Mouse (Mus musculus): Measurements from ENCODE around the gene Chl1. TPM values are rescaled to one million over a fixed set of nuclear protein-coding genes. Genes with fewer than 3 reads are reported as not detected.

Gene Chl1
- polyA plus RNA-seq, 1 experiment from 2014 or later = 0.97 TPM

GRCm38 (mm10) chr6:103706366-103706765, 196.0 kb downstream of the Chl1 start:
- Histone ChIP-seq H3K4me1 (replicated peaks) (no peaks in the 10 kb centered on the region), H3K4me3 (replicated peaks) (no peak overlapping the region), H3K27me3 (no peaks in the 10 kb centered on the region), H3K9ac (replicated peaks) (no peak overlapping the region), H3K4me2 (no peak overlapping the region), H3K27ac (no peak overlapping the region), H3K36me3 (no peaks in the 10 kb centered on the region), H3K9me3 (no peaks in the 10 kb centered on the region)
- no peak for ATAC-seq (ENCODE audit: insufficient number of reproducible peaks, insufficient read depth, low FRiP score, low TSS enrichment, low read depth)
- 73% methylated on average over 3 of the region's 3 CpGs for WGBS

DNA sequence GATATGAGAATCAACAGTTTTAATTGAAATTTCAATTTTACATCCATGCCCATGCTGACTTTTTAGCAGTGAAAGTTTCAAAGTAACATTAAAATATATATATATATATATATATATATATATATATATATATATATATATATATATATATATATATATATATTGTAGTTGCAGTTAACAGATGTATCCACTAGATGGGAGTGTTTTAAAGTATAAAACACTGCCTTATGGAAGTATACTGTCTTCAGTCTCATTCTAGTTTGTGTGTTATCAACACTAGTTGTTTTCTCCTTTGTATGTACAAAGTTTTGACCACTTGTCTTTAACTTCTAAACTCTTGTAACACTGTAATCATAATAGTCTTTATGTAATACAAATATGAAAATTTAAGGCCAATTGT, 228.9 kb downstream of the Chl1 start:
- Histone ChIP-seq H3K9me3 (no peaks in the 10 kb centered on the region), H3K27ac (no peak overlapping the region), H3K4me2 (no peak overlapping the region), H3K4me1 (replicated peaks) (no peaks in the 10 kb centered on the region), H3K4me3 (replicated peaks) (no peak overlapping the region), H3K9ac (replicated peaks) (no peak overlapping the region), H3K36me3 (no peaks in the 10 kb centered on the region), H3K27me3 (no peaks in the 10 kb centered on the region)
- no peak for ATAC-seq (ENCODE audit: insufficient number of reproducible peaks, insufficient read depth, low FRiP score, low TSS enrichment, low read depth)

GRCm38 (mm10) chr6:103742784-103743183, 232.4 kb downstream of the Chl1 start:
- 64% methylated on average over 3 of the region's 3 CpGs for WGBS
- Histone ChIP-seq H3K4me2 (no peak overlapping the region), H3K4me1 (replicated peaks) (no peaks in the 10 kb centered on the region), H3K27me3 (no peaks in the 10 kb centered on the region), H3K27ac (no peak overlapping the region), H3K36me3 (no peaks in the 10 kb centered on the region), H3K4me3 (replicated peaks) (no peak overlapping the region), H3K9me3 (no peaks in the 10 kb centered on the region), H3K9ac (replicated peaks) (no peak overlapping the region)
- no peak for ATAC-seq (ENCODE audit: insufficient number of reproducible peaks, insufficient read depth, low FRiP score, low TSS enrichment, low read depth)

GRCm38 (mm10) chr6:103746103-103746502, 235.7 kb downstream of the Chl1 start:
- Histone ChIP-seq H3K27me3 (no peaks in the 10 kb centered on the region), H3K9ac (replicated peaks) (no peak overlapping the region), H3K4me1 (replicated peaks) (no peaks in the 10 kb centered on the region), H3K27ac (no peak overlapping the region), H3K4me3 (replicated peaks) (no peak overlapping the region), H3K9me3 (no peaks in the 10 kb centered on the region), H3K4me2 (no peak overlapping the region), H3K36me3 (no peaks in the 10 kb centered on the region)
- ATAC-seq (ENCODE audit: insufficient number of reproducible peaks, insufficient read depth, low FRiP score, low TSS enrichment, low read depth) = no peak
- WGBS = 31% methylated on average over 4 of the region's 4 CpGs

DNA sequence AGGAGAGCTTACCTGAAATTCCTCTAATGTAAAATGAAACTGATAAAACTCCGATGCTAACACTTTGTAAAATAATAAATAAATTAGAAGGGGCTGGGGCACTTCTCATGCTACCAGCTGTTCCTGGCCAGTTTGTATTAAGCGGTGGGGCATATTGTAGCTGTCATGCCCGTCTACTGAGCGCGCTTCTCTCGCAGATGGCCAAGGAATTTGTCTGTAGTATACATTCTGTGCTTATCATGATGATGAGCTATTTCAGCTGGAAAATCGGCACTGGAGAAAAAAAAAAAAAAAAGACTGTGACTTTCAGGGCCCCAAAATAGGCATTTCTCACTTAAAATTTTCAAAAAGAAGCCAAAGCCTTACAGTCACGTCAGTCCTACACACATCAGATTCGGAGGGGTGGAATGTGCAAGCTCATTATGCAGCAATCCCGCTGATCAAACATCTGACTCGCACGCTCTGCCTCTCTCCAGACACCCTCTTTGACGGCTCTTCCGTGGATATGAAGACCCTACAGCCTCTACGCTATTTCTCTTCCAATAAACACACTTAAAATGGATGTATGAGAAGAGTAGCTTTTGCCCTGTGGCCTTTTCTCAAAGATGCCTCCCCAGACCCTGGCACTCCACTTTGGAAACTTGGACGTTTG, 238.9 kb downstream of the Chl1 start:
- H3K36me3 ChIP-seq = no peaks in the 10 kb centered on the region
- no peak for ATAC-seq (ENCODE audit: insufficient number of reproducible peaks, insufficient read depth, low FRiP score, low TSS enrichment, low read depth)
- WGBS = 80% methylated on average over 16 of the region's 16 CpGs
- H3K4me1 ChIP-seq (replicated peaks) = no peaks in the 10 kb centered on the region
- H3K4me3 ChIP-seq (replicated peaks) = no peak overlapping the region
- no peak overlapping the region for H3K27ac ChIP-seq
- no peak overlapping the region for H3K9ac ChIP-seq (replicated peaks)
- no peaks in the 10 kb centered on the region for H3K27me3 ChIP-seq
- H3K4me2 ChIP-seq = no peak overlapping the region
- H3K9me3 ChIP-seq = no peaks in the 10 kb centered on the region

- no peaks in the 10 kb centered on the region for H3K27me3 ChIP-seq
- H3K4me2 ChIP-seq = no peak overlapping the region
- no peak overlapping the region for H3K4me3 ChIP-seq (replicated peaks)
- no peak for ATAC-seq (ENCODE audit: insufficient number of reproducible peaks, insufficient read depth, low FRiP score, low TSS enrichment, low read depth)
- no peaks in the 10 kb centered on the region for H3K9me3 ChIP-seq
- H3K4me1 ChIP-seq (replicated peaks) = no peaks in the 10 kb centered on the region
- H3K27ac ChIP-seq = no peak overlapping the region
- H3K9ac ChIP-seq (replicated peaks) = no peak overlapping the region
- H3K36me3 ChIP-seq = no peaks in the 10 kb centered on the region
- 70% methylated on average over 4 of the region's 4 CpGs for WGBS
These were observed 243.5 kb downstream of the Chl1 start for GRCm38 (mm10) chr6:103753891-103754290.

GRCm38 (mm10) chr6:103766830-103767229, 256.4 kb downstream of the Chl1 start:
- WGBS = 85% methylated on average over 3 of the region's 3 CpGs
- Histone ChIP-seq H3K36me3 (no peaks in the 10 kb centered on the region), H3K9ac (replicated peaks) (no peak overlapping the region), H3K27ac (no peak overlapping the region), H3K4me2 (no peak overlapping the region), H3K9me3 (no peaks in the 10 kb centered on the region), H3K27me3 (no peaks in the 10 kb centered on the region), H3K4me1 (replicated peaks) (no peaks in the 10 kb centered on the region), H3K4me3 (replicated peaks) (no peak overlapping the region)
- ATAC-seq (ENCODE audit: insufficient number of reproducible peaks, insufficient read depth, low FRiP score, low TSS enrichment, low read depth) = no peak

DNA sequence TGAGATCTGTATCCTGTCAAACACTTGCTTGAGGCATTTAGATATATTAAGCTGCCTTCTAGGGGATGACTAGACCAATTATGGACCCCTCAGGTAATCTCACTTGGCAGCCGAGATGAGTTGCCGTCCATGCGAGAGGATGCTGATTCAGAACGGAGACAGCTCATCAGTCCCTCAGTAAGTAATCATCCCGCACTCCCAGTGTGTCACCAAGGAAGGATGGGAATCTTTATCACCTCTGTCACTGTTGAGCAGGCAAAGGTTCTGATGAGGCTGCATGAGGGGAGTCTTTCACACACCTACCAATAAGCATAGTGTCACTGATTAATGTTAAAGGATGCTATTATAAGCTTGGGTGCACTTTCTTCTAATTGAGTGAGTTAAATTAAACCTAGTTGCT, 270.7 kb downstream of the Chl1 start:
- Histone ChIP-seq H3K4me3 (replicated peaks) (no peak overlapping the region), H3K9me3 (no peaks in the 10 kb centered on the region), H3K27me3 (no peaks in the 10 kb centered on the region), H3K4me1 (replicated peaks) (no peaks in the 10 kb centered on the region), H3K4me2 (no peak overlapping the region), H3K36me3 (no peaks in the 10 kb centered on the region), H3K9ac (replicated peaks) (no peak overlapping the region), H3K27ac (no peak overlapping the region)
- no peak for ATAC-seq (ENCODE audit: insufficient number of reproducible peaks, insufficient read depth, low FRiP score, low TSS enrichment, low read depth)
- WGBS = 83% methylated on average over 5 of the region's 5 CpGs

GRCm38 (mm10) chr6:103791077-103791632, 280.8 kb downstream of the Chl1 start:
- H3K9me3 ChIP-seq = no peaks in the 10 kb centered on the region
- H3K4me1 ChIP-seq (replicated peaks) = no peaks in the 10 kb centered on the region
- 75% methylated on average over 2 of the region's 2 CpGs for WGBS
- no peaks in the 10 kb centered on the region for H3K27me3 ChIP-seq
- H3K9ac ChIP-seq (replicated peaks) = no peak overlapping the region
- no peak overlapping the region for H3K27ac ChIP-seq
- no peak for ATAC-seq (ENCODE audit: insufficient number of reproducible peaks, insufficient read depth, low FRiP score, low TSS enrichment, low read depth)
- H3K36me3 ChIP-seq = no peaks in the 10 kb centered on the region
- H3K4me3 ChIP-seq (replicated peaks) = no peak overlapping the region
- no peak overlapping the region for H3K4me2 ChIP-seq

GRCm38 (mm10) chr6:103795241-103795640, 284.9 kb downstream of the Chl1 start:
- H3K4me2 ChIP-seq = no peak overlapping the region
- H3K36me3 ChIP-seq = no peaks in the 10 kb centered on the region
- H3K27me3 ChIP-seq = no peaks in the 10 kb centered on the region
- no peaks in the 10 kb centered on the region for H3K4me1 ChIP-seq (replicated peaks)
- H3K27ac ChIP-seq = no peak overlapping the region
- no peaks in the 10 kb centered on the region for H3K9me3 ChIP-seq
- 90% methylated on average over 1 of the region's 1 CpGs for WGBS
- H3K9ac ChIP-seq (replicated peaks) = no peak overlapping the region
- no peak overlapping the region for H3K4me3 ChIP-seq (replicated peaks)
- no peak for ATAC-seq (ENCODE audit: insufficient number of reproducible peaks, insufficient read depth, low FRiP score, low TSS enrichment, low read depth)
